Mouse (Mus musculus) right cerebral cortex, postnatal 25 days (tissue): Measurements from ENCODE around the gene Tmco1.

Source experiments
- DNase-seq: peaks from one replicate; pipeline ENCODE4 v3.0.0; 2022

The Tmco1 gene

DNA sequence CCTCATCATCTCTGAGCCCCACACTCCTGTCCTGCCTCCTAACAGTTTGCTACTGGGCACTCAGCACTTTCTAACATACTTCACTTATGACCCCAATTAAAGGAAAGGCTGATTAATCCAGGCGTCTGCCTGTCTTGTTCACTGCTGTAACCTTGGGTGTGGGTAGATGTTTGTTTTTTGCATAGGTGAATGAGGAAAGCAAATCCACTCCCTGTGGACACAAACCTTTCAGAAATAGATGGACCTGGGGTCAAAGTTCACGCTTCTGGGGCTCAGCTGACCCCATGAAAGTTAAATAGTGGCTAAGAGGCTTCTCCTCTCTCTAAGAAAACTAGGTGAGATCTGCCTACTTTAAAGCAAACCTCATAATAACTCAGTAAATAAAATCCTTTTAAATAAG lies 66.8 kb downstream of the Tmco1 start:
- no peak for DNase-seq

GRCm38 (mm10) chr1:167378019-167378418 lies 69.8 kb downstream of the Tmco1 start:
- DNase-seq = no peak

GRCm38 (mm10) chr1:167379751-167380150 lies 71.6 kb downstream of the Tmco1 start:
- DNase-seq = no peak

- no peak for DNase-seq
These were observed 72.0 kb downstream of the Tmco1 start for GRCm38 (mm10) chr1:167380223-167380622.

GRCm38 (mm10) chr1:167381050-167382015 lies 73.2 kb downstream of the Tmco1 start:
- no peak for DNase-seq

- no peak for DNase-seq
These were observed 74.1 kb downstream of the Tmco1 start for GRCm38 (mm10) chr1:167382316-167382715.

DNA sequence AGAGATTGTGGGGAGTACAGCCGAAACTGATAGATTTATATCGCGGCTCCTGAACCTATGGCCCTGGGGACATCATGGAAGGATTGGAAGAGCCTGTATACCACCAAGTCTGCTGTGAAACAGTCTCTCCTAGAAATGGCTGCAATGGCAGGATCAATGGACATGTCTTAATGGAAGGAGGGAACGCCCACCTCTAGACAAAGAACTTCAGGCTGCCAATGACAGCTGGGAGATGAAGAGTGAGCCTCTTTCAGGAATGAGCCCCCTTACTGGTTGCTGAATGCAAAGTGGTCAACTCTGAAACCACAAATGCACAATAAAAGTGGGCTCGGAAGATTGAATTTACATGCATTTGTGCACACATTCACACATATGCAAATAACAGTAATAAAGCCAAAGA lies 74.6 kb downstream of the Tmco1 start:
- DNase-seq = no peak

- DNase-seq = no peak
These were observed 75.0 kb downstream of the Tmco1 start for GRCm38 (mm10) chr1:167383178-167383577.
